Mouse (Mus musculus) right cerebral cortex, adult 18-20 months (tissue): ENCODE results near the gene Gpr150.
A peak's percentile ranks its signal among the peaks of the same experiment; 100 is the strongest.

Experiments used
- DNase-seq: peaks from one replicate; pipeline ENCODE4 v3.0.0; 2022; ENCODE audit warnings: mixed read lengths

Gene Gpr150

GRCm38 (mm10) chr13:76056896-76057266 is at the start of gene Gpr150:
Gene Gpr150 (minus strand): TSS chr13:76056996.
- no peak for DNase-seq

DNA sequence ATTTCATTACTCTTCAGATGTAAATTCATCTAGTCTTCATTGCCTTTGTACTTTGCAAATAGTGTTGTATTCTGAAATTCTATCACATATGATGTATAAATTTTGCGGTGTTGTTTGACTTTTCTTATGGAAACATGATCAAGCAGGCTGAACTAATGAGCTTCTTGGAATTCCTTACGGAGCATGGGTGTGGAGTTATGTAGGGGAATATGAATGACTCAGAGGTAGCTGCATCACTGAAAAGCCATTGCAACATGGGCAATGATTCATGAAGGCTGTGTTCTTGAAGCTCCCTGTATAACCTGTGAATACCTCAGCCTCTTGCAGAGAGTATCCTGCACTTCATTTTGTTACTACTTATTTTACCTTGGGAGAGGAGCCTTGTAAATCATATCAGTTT is 45.2 kb upstream of the Gpr150 start:
- no peak for DNase-seq

GRCm38 (mm10) chr13:76098493-76099303 is 41.9 kb upstream of the Gpr150 start, which contains the start of the genes Arsk and Ttc37:
Gene Arsk (minus strand): TSS chr13:76098660.
Gene Ttc37 (plus strand): TSS chr13:76098734.
- DNase-seq: peak; percentile 96

DNA sequence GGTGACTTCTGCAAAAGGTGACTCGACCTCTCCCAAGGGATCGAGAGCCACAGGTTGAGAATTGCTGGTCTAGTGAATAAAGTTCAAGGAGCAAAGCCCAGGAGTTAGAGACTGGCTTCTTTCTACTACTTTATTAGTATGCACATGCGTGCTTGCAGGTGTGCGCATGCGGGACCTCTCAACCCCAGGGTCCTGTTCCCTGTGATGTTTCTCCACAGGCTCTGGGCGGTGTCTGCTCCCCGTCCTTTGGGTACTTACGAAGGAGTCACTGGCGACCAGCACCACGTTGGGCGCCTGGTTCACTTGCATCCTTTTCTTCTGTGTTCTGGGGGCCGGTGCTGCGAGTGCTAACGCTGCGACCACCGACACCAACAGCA is 41.3 kb upstream of the Gpr150 start:
- no peak for DNase-seq

- no peak for DNase-seq
These were observed 17.5 kb upstream of the Gpr150 start for GRCm38 (mm10) chr13:76074323-76074722.

DNA sequence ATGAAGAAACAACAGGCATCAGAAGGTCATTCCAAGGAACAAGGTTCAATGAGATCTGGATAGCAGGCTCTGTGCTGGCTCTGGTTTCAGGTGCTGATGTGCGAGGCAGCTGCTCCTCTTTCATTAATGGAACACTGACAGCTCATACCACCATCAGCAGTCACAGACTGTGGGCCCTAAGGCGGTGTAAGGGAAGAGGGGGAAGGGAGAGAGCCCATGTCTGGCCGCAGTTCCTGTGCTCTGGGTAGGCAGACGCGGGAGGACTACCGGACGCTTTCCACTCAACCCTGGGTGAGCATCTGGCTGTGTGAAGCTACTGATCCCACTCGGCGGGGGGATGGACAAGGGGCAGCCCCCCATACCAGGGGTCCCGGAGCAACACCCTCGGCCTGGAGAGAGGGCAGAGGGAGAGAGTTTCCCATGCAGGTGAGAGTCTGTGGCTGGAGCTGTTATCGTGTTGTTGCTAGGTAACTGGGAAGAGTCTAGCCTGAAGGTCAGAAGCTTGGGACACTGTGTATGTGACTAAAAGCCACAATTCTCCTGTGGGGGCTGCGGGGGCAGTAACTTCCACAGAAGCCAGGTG is 7.7 kb upstream of the Gpr150 start:
- no peak for DNase-seq

- DNase-seq: no peak
These were observed 6.8 kb upstream of the Gpr150 start for GRCm38 (mm10) chr13:76063548-76063947.

DNA sequence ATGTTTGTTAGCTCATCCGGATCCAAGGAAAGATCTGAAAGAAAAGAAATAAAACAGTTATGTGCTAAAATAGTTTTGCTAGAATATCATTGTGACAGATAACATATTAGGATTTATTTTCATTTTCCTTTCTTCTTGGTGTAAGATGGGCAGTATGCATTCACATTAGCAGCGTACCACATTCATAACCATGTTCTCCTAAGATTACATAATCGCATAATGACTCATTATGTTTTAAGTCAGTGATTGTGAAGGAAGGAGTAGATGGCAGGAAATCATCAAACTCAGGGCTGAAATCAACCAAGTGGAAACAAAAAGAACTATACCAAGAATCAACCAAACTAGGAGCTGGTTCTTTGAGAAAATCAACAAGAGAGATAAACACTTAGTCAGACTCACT is 5.8 kb upstream of the Gpr150 start:
- no peak for DNase-seq

GRCm38 (mm10) chr13:76062126-76062525 is 5.3 kb upstream of the Gpr150 start:
- DNase-seq: no peak

- no peak for DNase-seq
These were observed 2.8 kb upstream of the Gpr150 start for GRCm38 (mm10) chr13:76059591-76059990.

DNA sequence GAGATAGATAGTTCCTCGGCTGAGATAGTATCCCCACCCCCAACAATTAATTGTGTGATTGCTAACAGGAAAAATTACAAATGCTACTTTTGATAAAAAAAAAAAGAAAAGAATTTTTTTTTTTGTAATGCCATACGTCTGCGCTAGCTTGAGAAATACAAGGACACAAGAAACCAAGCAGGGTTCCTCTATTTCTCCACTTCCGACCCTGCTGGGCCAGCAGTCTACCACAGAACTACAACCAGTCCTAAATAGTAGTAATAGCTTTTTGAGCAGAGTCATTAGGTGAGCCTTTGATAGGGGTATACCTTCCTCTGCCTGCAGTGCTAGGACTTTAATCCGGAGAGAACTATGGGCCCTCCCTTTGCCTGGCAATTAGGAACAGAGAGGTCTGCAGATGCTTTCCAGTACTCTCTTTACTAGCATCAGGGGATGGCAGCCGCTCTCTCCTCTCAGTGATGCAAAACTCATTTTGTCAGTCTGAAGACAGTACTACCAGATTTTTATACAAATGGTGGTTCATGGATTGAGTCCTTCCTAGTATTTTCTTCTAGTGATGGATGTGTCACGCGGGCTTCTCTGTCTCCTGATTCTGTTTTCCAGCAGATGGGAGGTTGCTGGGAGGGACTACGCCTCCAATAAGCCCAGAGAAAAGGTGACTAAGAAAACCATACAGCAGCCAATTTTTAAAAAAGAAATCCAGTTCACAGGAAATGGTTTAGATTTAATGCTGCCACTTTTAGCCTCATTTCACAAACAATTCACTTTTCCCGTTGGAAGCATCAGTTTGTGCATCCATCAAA is 672 bp upstream of the Gpr150 start:
- peak; percentile 70 for DNase-seq

DNA sequence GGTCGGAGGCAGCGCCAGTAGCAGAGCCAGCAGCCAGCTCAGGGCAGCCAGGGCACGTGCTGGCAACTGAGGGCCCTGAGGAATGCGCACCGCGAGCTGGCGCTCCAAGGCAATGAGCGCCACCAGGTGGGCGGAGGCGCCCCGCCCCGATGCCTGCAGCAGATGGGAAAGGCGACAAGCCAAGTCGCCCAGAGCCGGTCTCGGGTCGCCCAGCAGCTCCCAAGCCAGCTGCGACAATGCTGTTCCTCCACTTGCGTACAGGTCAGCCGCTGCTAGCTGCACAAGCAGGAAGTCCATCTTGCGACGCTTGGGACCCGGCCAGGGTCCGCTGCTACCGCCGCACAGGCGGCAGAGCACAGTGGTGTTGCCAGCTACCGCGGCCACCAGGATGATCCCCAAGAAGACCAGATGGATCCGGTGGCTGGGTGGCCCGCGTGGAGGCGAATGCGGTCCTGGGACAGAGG is 503 bp downstream of the Gpr150 start:
- DNase-seq: peak; percentile 86

GRCm38 (mm10) chr13:76055391-76056232 is 1.2 kb downstream of the Gpr150 start:
- peak; percentile 57 for DNase-seq

- no peak for DNase-seq
These were observed 11.8 kb downstream of the Gpr150 start for GRCm38 (mm10) chr13:76044971-76045370.

DNA sequence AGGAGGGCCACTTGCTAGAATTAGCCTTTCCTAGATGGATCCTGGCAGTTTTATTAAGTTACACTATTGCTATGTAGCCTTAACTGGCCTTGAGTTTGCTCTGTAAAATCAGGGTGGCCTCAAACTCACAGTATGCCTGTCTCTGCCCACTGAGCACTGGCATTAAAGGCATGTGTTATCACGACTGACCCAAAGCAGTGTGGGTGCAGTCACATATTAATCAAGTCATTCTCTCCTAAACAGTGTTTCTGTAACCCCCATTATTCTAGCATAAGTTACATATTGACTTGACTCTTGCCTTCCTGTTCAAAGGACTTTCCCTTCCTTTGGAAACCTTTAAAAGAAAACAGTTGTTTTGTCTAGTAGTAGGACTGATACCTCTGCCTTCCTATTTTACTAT is 14.3 kb downstream of the Gpr150 start:
- no peak for DNase-seq

- DNase-seq: no peak
These were observed 32.2 kb downstream of the Gpr150 start for GRCm38 (mm10) chr13:76024588-76024987.

DNA sequence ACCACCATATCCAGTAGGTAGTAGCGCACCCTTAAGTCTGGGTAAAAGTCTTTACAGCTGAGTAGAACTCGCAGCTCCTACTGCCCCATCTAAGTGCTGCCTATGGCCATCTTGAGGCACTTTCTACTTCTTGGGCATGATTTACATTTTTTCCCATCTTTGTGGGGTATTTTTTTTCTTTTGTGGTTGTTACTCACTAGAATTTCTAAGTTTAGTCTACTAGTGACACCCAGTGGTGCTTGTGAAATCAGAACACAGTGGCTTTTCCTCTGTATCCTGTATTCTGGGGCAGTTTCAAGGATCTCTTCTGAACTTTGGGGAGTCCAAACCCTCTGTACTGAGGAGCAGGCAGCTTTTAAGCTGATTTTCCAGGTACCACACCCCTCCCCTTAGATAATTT is 35.0 kb downstream of the Gpr150 start:
- peak; percentile 10 for DNase-seq

DNA sequence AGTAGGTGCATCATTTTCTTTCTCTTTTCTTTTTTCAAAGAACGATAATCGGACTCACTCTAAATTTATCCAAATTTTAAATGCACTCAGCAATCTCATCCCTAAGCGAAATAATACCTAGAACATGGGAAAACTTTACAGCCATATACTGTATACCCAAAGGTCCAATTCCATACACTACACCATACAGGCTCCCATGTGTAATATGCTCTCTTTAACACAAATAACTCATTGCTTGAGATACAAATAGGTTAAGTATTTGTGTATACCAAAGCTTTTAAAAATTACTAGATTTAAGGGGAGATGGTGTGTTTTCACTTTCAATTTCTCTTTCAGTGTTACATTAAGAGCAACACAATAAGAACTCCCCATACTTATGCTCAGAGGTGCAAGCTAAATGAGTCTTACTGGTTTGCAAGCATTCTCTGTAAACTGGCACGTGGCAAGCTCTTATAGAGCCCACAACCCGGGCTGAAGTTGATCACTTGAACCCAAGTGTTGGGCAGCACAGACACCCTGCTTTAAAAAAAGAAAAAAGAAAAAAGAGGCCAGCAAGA is 37.9 kb downstream of the Gpr150 start:
- no peak for DNase-seq

GRCm38 (mm10) chr13:76017974-76018843 is 38.6 kb downstream of the Gpr150 start, which contains the start of gene Rfesd:
Gene Rfesd (minus strand): TSS chr13:76018719.
- DNase-seq: peak; percentile 96

GRCm38 (mm10) chr13:76017465-76017864 is 39.3 kb downstream of the Gpr150 start:
- DNase-seq: no peak

- DNase-seq: no peak
These were observed 42.3 kb downstream of the Gpr150 start for GRCm38 (mm10) chr13:76014511-76014910.
